Comparison of ENCODE assay signal across 15 mouse cellular contexts in the genomic region with DNA sequence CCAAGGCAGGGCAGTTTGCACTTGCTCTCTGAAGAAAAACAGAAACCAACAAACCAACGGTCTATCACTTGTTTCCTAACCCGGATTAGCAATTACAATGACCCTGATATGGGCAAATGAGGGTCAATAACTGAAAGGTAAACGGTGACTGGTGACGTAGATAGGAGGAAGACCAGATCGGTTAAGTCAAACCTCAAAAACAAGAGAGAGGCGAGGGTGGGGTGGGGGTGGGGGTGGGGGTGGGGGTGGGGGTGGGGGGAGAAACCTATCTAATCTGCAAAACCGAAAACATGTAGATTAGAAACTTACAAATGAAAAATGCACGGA. TPM values are rescaled to one million over a fixed set of nuclear protein-coding genes. Genes with fewer than 3 reads are reported as not detected.
DNase-seq lines count a peak whose midpoint lies in the region; ATAC-seq and TF ChIP-seq lines count a peak whose summit lies in the region.
"Had no signal": no experiment of that assay in that cellular context is flagged by ENCODE, and none has a peak within 500 bp of the region (broad histone marks: within the 10 kb centered on the region; RNA-seq: fewer than 3 reads in every experiment).

No protein-coding gene starts in this region.

- peak overlapping the region; percentile 27; the same call in 1 of the 2 replicates for H3K4me2 ChIP-seq in intestine, embryonic 15.5 days (replicated peaks)
- no peak overlapping the region for H3K4me2 ChIP-seq in midbrain, embryonic 16.5 days (ENCODE audit: low read length)
- H3K4me2 ChIP-seq: embryonic facial prominence, embryonic 13.5 days; hindbrain, embryonic 13.5 days; limb, embryonic 15.5 days had no signal

- ATAC-seq in intestine, embryonic 15.5 days: no peak
- ATAC-seq in megakaryocyte progenitor cell, adult 5-6 weeks (replicated peaks; ENCODE audit: poor library complexity): peak; percentile 7
- no peak for ATAC-seq in midbrain, embryonic 16.5 days
- ATAC-seq: forebrain, embryonic 14.5 days had no signal

- H3K27me3 ChIP-seq in heart, embryonic 10.5 days (ENCODE audit: insufficient read depth, poor library complexity, severe bottlenecking): no peaks in the 10 kb centered on the region
- H3K27me3 ChIP-seq in spleen, adult 2 months (ENCODE audit: control insufficient read depth, insufficient read depth, low read length): no peaks in the 10 kb centered on the region
- H3K27me3 ChIP-seq in intestine, embryonic 15.5 days (replicated peaks): no peaks in the 10 kb centered on the region
- H3K27me3 ChIP-seq in midbrain, embryonic 16.5 days (ENCODE audit: control insufficient read depth, insufficient read depth, low read depth, low read length): no peaks in the 10 kb centered on the region
- H3K27me3 ChIP-seq: embryonic facial prominence, embryonic 13.5 days; hindbrain, embryonic 13.5 days; limb, embryonic 15.5 days had no signal

- no peak overlapping the region for H3K9ac ChIP-seq in intestine, embryonic 15.5 days
- no peak overlapping the region for H3K9ac ChIP-seq in midbrain, embryonic 16.5 days (ENCODE audit: low read depth, low read length)
- H3K9ac ChIP-seq: embryonic facial prominence, embryonic 13.5 days; hindbrain, embryonic 13.5 days; limb, embryonic 15.5 days had no signal

- peaks cover 13% of the 10 kb centered on the region for H3K4me1 ChIP-seq in heart, embryonic 10.5 days
- peaks cover 23% of the 10 kb centered on the region; the same call in 1 of the 2 replicates for H3K4me1 ChIP-seq in spleen, adult 2 months (ENCODE audit: control insufficient read depth, insufficient read depth, insufficient read length)
- peaks cover 13% of the 10 kb centered on the region; the same call in 1 of the 2 replicates for H3K4me1 ChIP-seq in intestine, embryonic 15.5 days (replicated peaks)
- H3K4me1 ChIP-seq in midbrain, embryonic 16.5 days (ENCODE audit: control insufficient read depth, insufficient read depth, low read length): no peaks in the 10 kb centered on the region
- H3K4me1 ChIP-seq: embryonic facial prominence, embryonic 13.5 days; hindbrain, embryonic 13.5 days; limb, embryonic 15.5 days; midbrain, embryonic 10.5 days had no signal

- 43% methylated on average over 8 of the region's 8 CpGs for WGBS in heart, embryonic 10.5 days
- WGBS in spleen, adult 2 months: 16% methylated on average over 8 of the region's 8 CpGs
- 47% methylated on average over 8 of the region's 8 CpGs for WGBS in intestine, embryonic 15.5 days
- 83% methylated on average over 8 of the region's 8 CpGs for WGBS in midbrain, embryonic 16.5 days

- no peak for TF ChIP-seq POLR2A in spleen, adult 2 months (IDR thresholded peaks at IDR 0.05; ENCODE audit: low read depth, low read length)

- TF ChIP-seq CTCF in spleen, adult 2 months (IDR thresholded peaks at IDR 0.05; ENCODE audit: extremely low read depth, insufficient read depth, insufficient read length, insufficient replicate concordance): no peak

- no peaks in the 10 kb centered on the region for H3K9me3 ChIP-seq in heart, embryonic 10.5 days
- no peaks in the 10 kb centered on the region for H3K9me3 ChIP-seq in intestine, embryonic 15.5 days
- H3K9me3 ChIP-seq in midbrain, embryonic 16.5 days (replicated peaks; ENCODE audit: control insufficient read depth, low read length, poor library complexity, severe bottlenecking): no peaks in the 10 kb centered on the region
- H3K9me3 ChIP-seq: embryonic facial prominence, embryonic 13.5 days; hindbrain, embryonic 13.5 days; limb, embryonic 15.5 days; midbrain, embryonic 10.5 days had no signal

- no peak for DNase-seq in heart, embryonic 10.5 days (ENCODE audit: low spot score)
- no peak for DNase-seq in heart, adult 9 months (ENCODE audit: low spot score in 2 of 2)
- DNase-seq in spleen, adult 2 months (ENCODE audit: low read depth in 1 of 2, low spot score in 2 of 2): no peak
- no peak for DNase-seq in spleen, postnatal 4 days (ENCODE audit: low spot score in 2 of 2)
- DNase-seq in embryo, embryonic 10.5 days (ENCODE audit: low spot score): no peak
- DNase-seq: kidney, adult 8-10 months had no signal

- 0 out of 2 replicates have a peak overlapping the region, but pooled peaks have one; percentile 78 for H3K27ac ChIP-seq in heart, embryonic 10.5 days
- H3K27ac ChIP-seq in spleen, adult 2 months (ENCODE audit: insufficient read depth, low read length): peak overlapping the region; percentile 88
- H3K27ac ChIP-seq in intestine, embryonic 15.5 days: no peak overlapping the region
- H3K27ac ChIP-seq in midbrain, embryonic 16.5 days (ENCODE audit: low read length): no peak overlapping the region
- H3K27ac ChIP-seq: embryonic facial prominence, embryonic 13.5 days; hindbrain, embryonic 13.5 days; layer of hippocampus, adult 2 months; limb, embryonic 15.5 days; midbrain, embryonic 10.5 days had no signal

- H3K36me3 ChIP-seq in heart, embryonic 10.5 days: no peaks in the 10 kb centered on the region
- peaks cover 24% of the 10 kb centered on the region for H3K36me3 ChIP-seq in spleen, adult 2 months (ENCODE audit: control insufficient read depth, insufficient read depth, low read length)
- H3K36me3 ChIP-seq in intestine, embryonic 15.5 days: 0 out of 2 replicates have a peak, but pooled peaks cover 3% of the 10 kb centered on the region
- no peaks in the 10 kb centered on the region for H3K36me3 ChIP-seq in midbrain, embryonic 16.5 days (ENCODE audit: control insufficient read depth, insufficient read depth, low read length)
- H3K36me3 ChIP-seq: embryonic facial prominence, embryonic 13.5 days; hindbrain, embryonic 13.5 days; limb, embryonic 15.5 days; midbrain, embryonic 10.5 days had no signal

- H3K4me3 ChIP-seq in heart, embryonic 10.5 days: no peak overlapping the region
- peak overlapping the region; percentile 57; the same call in 1 of the 2 replicates for H3K4me3 ChIP-seq in spleen, adult 2 months (ENCODE audit: extremely low read depth, insufficient read depth, insufficient read length)
- no peak overlapping the region for H3K4me3 ChIP-seq in intestine, embryonic 15.5 days (replicated peaks)
- no peak overlapping the region for H3K4me3 ChIP-seq in midbrain, embryonic 16.5 days (ENCODE audit: low read depth, low read length)
- H3K4me3 ChIP-seq: embryonic facial prominence, embryonic 13.5 days; hindbrain, embryonic 13.5 days; layer of hippocampus, adult 2 months; limb, embryonic 15.5 days; midbrain, embryonic 10.5 days had no signal

RNA-seq across cellular contexts. Expression of a gene that starts 11.8 kb away (rescaled TPM):
- 8.0 and 9.7 TPM in 2 replicates for polyA plus RNA-seq in heart, embryonic 10.5 days (2016; fragmentation: Nextera tagmentation; extraction: Ambion mirVana)
- polyA plus RNA-seq in spleen, adult 2 months (2012; rRNA removed): 40.7 and 46.4 TPM in 2 replicates
- 13.9 and 15.2 TPM in 2 replicates for polyA plus RNA-seq in intestine, embryonic 15.5 days (2015; fragmentation: Nextera tagmentation; extraction: Ambion mirVana)
- 62.1 and 65.3 TPM in 2 replicates for total RNA-seq in megakaryocyte progenitor cell, adult 5-6 weeks (2015)
- 47.0 and 54.7 TPM in 2 replicates for total RNA-seq in megakaryocyte progenitor cell, adult 5-6 weeks (2017)
- 1.0 and 1.1 TPM in 2 replicates for polyA plus RNA-seq in midbrain, embryonic 16.5 days (2015; fragmentation: Nextera tagmentation; extraction: Ambion mirVana)

RNA-seq across cellular contexts. Expression of a gene that starts 38.6 kb away (rescaled TPM):
- 4.2 and 6.8 TPM in 2 replicates for polyA plus RNA-seq in heart, embryonic 10.5 days (2016; fragmentation: Nextera tagmentation; extraction: Ambion mirVana)
- 0.12 and 0.22 TPM in 2 replicates for polyA plus RNA-seq in spleen, adult 2 months (2012; rRNA removed)
- polyA plus RNA-seq in intestine, embryonic 15.5 days (2015; fragmentation: Nextera tagmentation; extraction: Ambion mirVana): 3.8 and 4.0 TPM in 2 replicates
- 0.51 and 1.2 TPM in 2 replicates for total RNA-seq in megakaryocyte progenitor cell, adult 5-6 weeks (2015)
- 2.5 TPM in 2 replicates for total RNA-seq in megakaryocyte progenitor cell, adult 5-6 weeks (2017)
- polyA plus RNA-seq in midbrain, embryonic 16.5 days (2015; fragmentation: Nextera tagmentation; extraction: Ambion mirVana): 5.5 and 7.6 TPM in 2 replicates

RNA-seq across cellular contexts. Expression of a gene that starts 43.6 kb away (rescaled TPM):
- 11.9 and 13.4 TPM in 2 replicates for polyA plus RNA-seq in heart, embryonic 10.5 days (2016; fragmentation: Nextera tagmentation; extraction: Ambion mirVana)
- polyA plus RNA-seq in spleen, adult 2 months (2012; rRNA removed): 1.4 and 1.5 TPM in 2 replicates
- polyA plus RNA-seq in intestine, embryonic 15.5 days (2015; fragmentation: Nextera tagmentation; extraction: Ambion mirVana): 8.3 and 9.0 TPM in 2 replicates
- total RNA-seq in megakaryocyte progenitor cell, adult 5-6 weeks (2015): 11.5 and 11.6 TPM in 2 replicates
- 4.4 and 4.9 TPM in 2 replicates for total RNA-seq in megakaryocyte progenitor cell, adult 5-6 weeks (2017)
- polyA plus RNA-seq in midbrain, embryonic 16.5 days (2015; fragmentation: Nextera tagmentation; extraction: Ambion mirVana): 7.0 and 8.3 TPM in 2 replicates

Comparison
In these comparisons a context has a peak if more than half of its experiments do, and no peak if none do; other contexts are left out.
1. H3K27ac ChIP-seq: peak in heart, embryonic 10.5 days (single experiment) and spleen, adult 2 months (single experiment); none in intestine, embryonic 15.5 days (single experiment) and midbrain, embryonic 16.5 days (single experiment).